Mouse (Mus musculus) spleen, postnatal 36 days (tissue): ENCODE results near the gene Myl6b.
A peak's percentile ranks its signal among the peaks of the same experiment; 100 is the strongest.

Experiments
- DNase-seq, 2 experiments: peaks; one replicate each; pipeline ENCODE4 v3.0.0; 2022; ENCODE audit warnings: low spot score in 2 of 2, mixed read lengths in 1 of 2

Myl6b gene

GRCm38 (mm10) chr10:128518833-128519232 is 20.3 kb upstream of the Myl6b start:
- no peak for DNase-seq

GRCm38 (mm10) chr10:128516677-128517076 is 18.2 kb upstream of the Myl6b start:
- no peak for DNase-seq

GRCm38 (mm10) chr10:128516029-128516428 is 17.5 kb upstream of the Myl6b start:
- DNase-seq, result no peak

- no peak for DNase-seq
Measured at GRCm38 (mm10) chr10:128515044-128515443, 16.6 kb upstream of the Myl6b start.

- DNase-seq, result no peak
Measured at GRCm38 (mm10) chr10:128511761-128512160, 13.3 kb upstream of the Myl6b start.

GRCm38 (mm10) chr10:128511189-128511588 is 12.7 kb upstream of the Myl6b start:
- DNase-seq, result no peak

- DNase-seq, result no peak
Measured at GRCm38 (mm10) chr10:128510301-128510700, 11.8 kb upstream of the Myl6b start.

GRCm38 (mm10) chr10:128509831-128510230 is 11.3 kb upstream of the Myl6b start:
- no peak for DNase-seq

- DNase-seq, result no peak
Measured at GRCm38 (mm10) chr10:128509203-128509602, 10.7 kb upstream of the Myl6b start.

- DNase-seq, result no peak
Measured at GRCm38 (mm10) chr10:128508260-128508659, 9.8 kb upstream of the Myl6b start.

GRCm38 (mm10) chr10:128505974-128506373 is 7.5 kb upstream of the Myl6b start:
- no peak for DNase-seq

- DNase-seq, result peak in 1 of 2 experiments; percentile 49
Measured at GRCm38 (mm10) chr10:128505371-128505667, 6.8 kb upstream of the Myl6b start.

- peak; percentile 60 to 70 for DNase-seq
Measured at GRCm38 (mm10) chr10:128504641-128505370, 6.3 kb upstream of the Myl6b start.

- no peak for DNase-seq
Measured at GRCm38 (mm10) chr10:128504012-128504411, 5.5 kb upstream of the Myl6b start.

- no peak for DNase-seq
Measured at GRCm38 (mm10) chr10:128503532-128503931, 5.0 kb upstream of the Myl6b start.

GRCm38 (mm10) chr10:128502341-128502740 is 3.9 kb upstream of the Myl6b start:
- DNase-seq, result no peak

- peak in 1 of 2 experiments; percentile 44 for DNase-seq
Measured at GRCm38 (mm10) chr10:128499116-128499671, 709 bp upstream of the Myl6b start.

GRCm38 (mm10) chr10:128497134-128497737 is 1.2 kb downstream of the Myl6b start:
- no peak for DNase-seq

GRCm38 (mm10) chr10:128496509-128497077 is 1.9 kb downstream of the Myl6b start:
- DNase-seq, result no peak

- DNase-seq, result no peak
Measured at GRCm38 (mm10) chr10:128495903-128496302, 2.6 kb downstream of the Myl6b start.

GRCm38 (mm10) chr10:128495270-128495669 is 3.2 kb downstream of the Myl6b start:
- DNase-seq, result no peak

- no peak for DNase-seq
Measured at GRCm38 (mm10) chr10:128494667-128495245, 3.7 kb downstream of the Myl6b start.
